ENCODE assay signal across 8 mouse cellular contexts in the genomic region with DNA sequence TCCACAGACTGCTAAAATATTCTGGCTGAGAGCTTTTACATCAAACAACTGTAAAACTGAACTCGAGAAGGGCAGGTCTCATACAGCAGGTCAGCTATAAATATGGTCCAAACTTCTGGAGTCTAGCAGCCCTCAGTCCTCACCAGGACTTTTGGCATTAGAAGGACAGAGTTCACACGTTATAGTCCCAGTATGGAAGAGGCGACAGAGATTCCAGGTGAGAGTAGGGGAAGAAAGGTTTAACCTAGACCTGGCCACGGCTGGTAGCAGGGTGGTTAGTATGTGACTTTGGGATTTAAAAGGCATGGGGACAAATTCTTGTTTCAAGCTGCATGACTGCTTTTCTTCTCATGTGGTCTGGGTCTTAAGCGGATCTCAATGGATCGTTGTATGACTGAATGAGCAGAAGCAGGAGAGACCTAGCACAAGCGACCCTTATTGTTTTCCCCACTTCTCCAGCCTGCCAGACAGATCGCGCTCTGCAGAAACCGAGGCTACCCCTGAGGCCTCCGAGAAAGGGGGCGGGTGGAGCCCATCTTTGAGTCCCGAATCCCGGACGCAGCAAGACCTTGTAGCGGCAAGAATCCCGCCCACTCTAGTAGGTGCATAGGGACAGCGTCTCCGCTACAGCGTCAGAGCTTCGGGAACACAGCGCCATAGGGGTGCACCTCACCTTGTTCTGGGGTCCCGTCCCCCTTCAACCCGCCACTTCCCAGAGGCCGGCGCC. TPM values are rescaled to one million over a fixed set of nuclear protein-coding genes. Genes with fewer than 3 reads are reported as not detected.
DNase-seq lines count a peak whose midpoint lies in the region; ATAC-seq and TF ChIP-seq lines count a peak whose summit lies in the region.

No protein-coding gene starts in this region.

- WGBS in kidney, postnatal 0 days, result under 1% methylated on average over 26 of the region's 26 CpGs
- 2% methylated on average over 26 of the region's 26 CpGs for WGBS in midbrain, embryonic 10.5 days

- H3K4me1 ChIP-seq in kidney, postnatal 0 days (replicated peaks; ENCODE audit: insufficient read depth, low read length), result peaks cover 42% of the 10 kb centered on the region
- peaks cover 55% of the 10 kb centered on the region for H3K4me1 ChIP-seq in midbrain, embryonic 10.5 days

- H3K4me3 ChIP-seq in kidney, postnatal 0 days (replicated peaks; ENCODE audit: low read depth, low read length), result peak overlapping the region; percentile 83
- H3K4me3 ChIP-seq in midbrain, embryonic 10.5 days, result peak overlapping the region; percentile 82

- peak; percentile 60 for ATAC-seq in kidney, postnatal 0 days (replicated peaks; ENCODE audit: low FRiP score, low read depth)
- peak; percentile 52 for ATAC-seq in activated CD4-positive, CD25-positive, alpha-beta regulatory T cell, adult 4 months
- ATAC-seq in hematopoietic stem cell, adult 5-6 weeks (replicated peaks in 1 of 2; ENCODE audit: insufficient read depth in 1 of 2, low FRiP score in 2 of 2, low TSS enrichment in 1 of 2, low read depth in 1 of 2, poor library complexity in 2 of 2, severe bottlenecking in 2 of 2), result peak; percentile 5 to 19; a peak in 3 of 4 replicates
- no peak for ATAC-seq in cerebellum, adult (ENCODE audit: insufficient number of reproducible peaks, low FRiP score, low TSS enrichment)

- peak overlapping the region; percentile 90 for H3K27ac ChIP-seq in kidney, postnatal 0 days
- H3K27ac ChIP-seq in midbrain, embryonic 10.5 days (replicated peaks), result peak overlapping the region; percentile 91

- peak overlapping the region; percentile 88 for H3K4me2 ChIP-seq in kidney, postnatal 0 days (ENCODE audit: low read length)

- peak overlapping the region; percentile 78 for H3K9ac ChIP-seq in kidney, postnatal 0 days (ENCODE audit: low read depth, low read length)

- no peaks in the 10 kb centered on the region for H3K36me3 ChIP-seq in kidney, postnatal 0 days (ENCODE audit: insufficient read depth, low read length)
- H3K36me3 ChIP-seq in midbrain, embryonic 10.5 days, result peaks cover 24% of the 10 kb centered on the region

- H3K9me3 ChIP-seq in kidney, postnatal 0 days (replicated peaks; ENCODE audit: low read length), result no peaks in the 10 kb centered on the region
- H3K9me3 ChIP-seq in midbrain, embryonic 10.5 days (replicated peaks), result no peaks in the 10 kb centered on the region

- TF ChIP-seq CTCF in kidney, postnatal 0 days (IDR thresholded peaks at IDR 0.05; ENCODE audit: low read depth), result no peak

- DNase-seq in kidney, postnatal 0 days (ENCODE audit: low spot score), result peak; percentile 40
- no peak for DNase-seq in kidney, postnatal 14 days
- DNase-seq in midbrain, embryonic 10.5 days (ENCODE audit: low spot score), result no peak
- no peak for DNase-seq in thymus, postnatal 25 days
- no peak for DNase-seq in ovary, postnatal 14 days (ENCODE audit: low spot score)

- H3K27me3 ChIP-seq in kidney, postnatal 0 days (ENCODE audit: insufficient read depth, low read length), result no peaks in the 10 kb centered on the region
- H3K27me3 ChIP-seq in midbrain, embryonic 10.5 days (ENCODE audit: low read depth, poor library complexity, severe bottlenecking), result no peaks in the 10 kb centered on the region

RNA-seq across cellular contexts. Expression of a gene that starts 0.4 kb away (rescaled TPM):
- 109 and 119 TPM in 2 replicates for polyA plus RNA-seq in kidney, postnatal 0 days (2015; fragmentation: Nextera tagmentation; extraction: Ambion mirVana)
- 10 to 100 TPM; 68.8 to 82.3 TPM for polyA plus RNA-seq in activated CD4-positive, CD25-positive, alpha-beta regulatory T cell, adult 4 months (2017; shearing (Covaris generic))
- total RNA-seq in hematopoietic stem cell, adult 5-6 weeks (2017), result 28.8 and 35.6 TPM in 2 replicates
- polyA plus RNA-seq in midbrain, embryonic 10.5 days (2016; fragmentation: Nextera tagmentation; extraction: Ambion mirVana), result 120 and 123 TPM in 2 replicates

RNA-seq across cellular contexts. Expression of a gene that starts 5.6 kb away (rescaled TPM):
- 62.0 and 71.2 TPM in 2 replicates for polyA plus RNA-seq in kidney, postnatal 0 days (2015; fragmentation: Nextera tagmentation; extraction: Ambion mirVana)
- 10 to 100 TPM; 31.6 to 33.3 TPM for polyA plus RNA-seq in activated CD4-positive, CD25-positive, alpha-beta regulatory T cell, adult 4 months (2017; shearing (Covaris generic))
- total RNA-seq in hematopoietic stem cell, adult 5-6 weeks (2017), result 72.7 and 78.2 TPM in 2 replicates
- 140 and 142 TPM in 2 replicates for polyA plus RNA-seq in midbrain, embryonic 10.5 days (2016; fragmentation: Nextera tagmentation; extraction: Ambion mirVana)

RNA-seq across cellular contexts. Expression of a gene that starts 5.9 kb away (rescaled TPM):
- 0.45 and 0.46 TPM in 2 replicates for polyA plus RNA-seq in kidney, postnatal 0 days (2015; fragmentation: Nextera tagmentation; extraction: Ambion mirVana)
- polyA plus RNA-seq in activated CD4-positive, CD25-positive, alpha-beta regulatory T cell, adult 4 months (2017; shearing (Covaris generic)), result under 1 TPM; 0.25 to 0.62 TPM
- not detected in 2 replicates for total RNA-seq in hematopoietic stem cell, adult 5-6 weeks (2017)
- 1.5 and 1.7 TPM in 2 replicates for polyA plus RNA-seq in midbrain, embryonic 10.5 days (2016; fragmentation: Nextera tagmentation; extraction: Ambion mirVana)

RNA-seq across cellular contexts. Expression of a gene that starts 16.0 kb away (rescaled TPM):
- polyA plus RNA-seq in kidney, postnatal 0 days (2015; fragmentation: Nextera tagmentation; extraction: Ambion mirVana), result 16.0 and 17.7 TPM in 2 replicates
- polyA plus RNA-seq in activated CD4-positive, CD25-positive, alpha-beta regulatory T cell, adult 4 months (2017; shearing (Covaris generic)), result 1 to 10 TPM; 1.1 to 2.4 TPM
- total RNA-seq in hematopoietic stem cell, adult 5-6 weeks (2017), result 3.1 and 3.3 TPM in 2 replicates
- polyA plus RNA-seq in midbrain, embryonic 10.5 days (2016; fragmentation: Nextera tagmentation; extraction: Ambion mirVana), result 10.9 and 13.3 TPM in 2 replicates

RNA-seq across cellular contexts. Expression of a gene that starts 39.4 kb away (rescaled TPM):
- polyA plus RNA-seq in kidney, postnatal 0 days (2015; fragmentation: Nextera tagmentation; extraction: Ambion mirVana), result 38.2 and 38.9 TPM in 2 replicates
- 1 to 10 TPM; 1.0 to 2.1 TPM for polyA plus RNA-seq in activated CD4-positive, CD25-positive, alpha-beta regulatory T cell, adult 4 months (2017; shearing (Covaris generic))
- 0.94 and 1.2 TPM in 2 replicates for total RNA-seq in hematopoietic stem cell, adult 5-6 weeks (2017)
- 0.47 and 0.57 TPM in 2 replicates for polyA plus RNA-seq in midbrain, embryonic 10.5 days (2016; fragmentation: Nextera tagmentation; extraction: Ambion mirVana)
